Mouse (Mus musculus) adrenal gland, postnatal 10 days (tissue): ENCODE data around the gene Mvb12a. TPM values are rescaled to one million over a fixed set of nuclear protein-coding genes. Genes with fewer than 3 reads are reported as not detected.

Experiments used
- DNase-seq: peaks from one replicate; pipeline ENCODE4 v3.0.0; 2021; ENCODE audit warnings: mixed read lengths
- total RNA-seq, 2 experiments: library from RNA; stranded (reverse); gene quantifications; 2 replicates each; pipeline ENCODE4 v1.2.3; 2021

The Mvb12a gene
- total RNA-seq, 2 experiments from 2014 or later = 61.9 to 63.5 TPM

- DNase-seq = no peak
Measured at GRCm38 (mm10) chr8:71526272-71526671, 16.4 kb upstream of the Mvb12a start.

- DNase-seq = no peak
Measured at GRCm38 (mm10) chr8:71527162-71527870, 15.4 kb upstream of the Mvb12a start.

GRCm38 (mm10) chr8:71528362-71529073 lies 14.2 kb upstream of the Mvb12a start:
- DNase-seq = no peak

- DNase-seq = peak; percentile 49
Measured at GRCm38 (mm10) chr8:71530735-71531467, 11.8 kb upstream of the Mvb12a start.

GRCm38 (mm10) chr8:71534263-71534810 lies 8.4 kb upstream of the Mvb12a start:
- DNase-seq = no peak

- no peak for DNase-seq
Measured at GRCm38 (mm10) chr8:71535663-71536062, 7.1 kb upstream of the Mvb12a start.

- peak; percentile 92 for DNase-seq
Measured at GRCm38 (mm10) chr8:71537028-71537867, 5.5 kb upstream of the Mvb12a start, which contains the start of gene Bst2. Gene Bst2 (minus strand): TSS chr8:71537456.

- no peak for DNase-seq
Measured at GRCm38 (mm10) chr8:71543755-71544154, 1.0 kb downstream of the Mvb12a start.

- DNase-seq = no peak
Measured at GRCm38 (mm10) chr8:71545053-71545452, 2.3 kb downstream of the Mvb12a start.

GRCm38 (mm10) chr8:71547590-71547989 lies 4.9 kb downstream of the Mvb12a start:
- DNase-seq = no peak

GRCm38 (mm10) chr8:71550754-71551153 lies 8.0 kb downstream of the Mvb12a start:
- no peak for DNase-seq

GRCm38 (mm10) chr8:71552770-71553169 lies 10.0 kb downstream of the Mvb12a start:
- no peak for DNase-seq

GRCm38 (mm10) chr8:71554001-71554400 lies 11.3 kb downstream of the Mvb12a start:
- DNase-seq = no peak

GRCm38 (mm10) chr8:71554644-71555043 lies 11.9 kb downstream of the Mvb12a start:
- DNase-seq = no peak

GRCm38 (mm10) chr8:71558071-71558957 lies 15.6 kb downstream of the Mvb12a start, which contains the start of gene Tmem221:
Gene Tmem221 (minus strand): TSS chr8:71558871.
- DNase-seq = no peak

- peak; percentile 86 for DNase-seq
Measured at GRCm38 (mm10) chr8:71558958-71559690, 16.4 kb downstream of the Mvb12a start.

- no peak for DNase-seq
Measured at GRCm38 (mm10) chr8:71560071-71560470, 17.3 kb downstream of the Mvb12a start.

GRCm38 (mm10) chr8:71560765-71561164 lies 18.0 kb downstream of the Mvb12a start:
- DNase-seq = no peak

GRCm38 (mm10) chr8:71561401-71561800 lies 18.7 kb downstream of the Mvb12a start:
- DNase-seq = peak; percentile 75

- DNase-seq = peak; percentile 94
Measured at GRCm38 (mm10) chr8:71562751-71563150, 20.0 kb downstream of the Mvb12a start.
